Mouse (Mus musculus) neural tube, embryonic 15.5 days (tissue): Measurements from ENCODE around the gene Palm2. TPM values are rescaled to one million over a fixed set of nuclear protein-coding genes. Genes with fewer than 3 reads are reported as not detected.

Experiments used
- ATAC-seq: fragments of 200-750 bp; cut with Nextera tagmentation; 2 replicates; pipeline ENCODE4 v1.8.0; 2017; ENCODE audit warnings: mild to moderate bottlenecking, moderate TSS enrichment, moderate library complexity; ENCODE audit not compliant: low FRiP score
- H3K27ac ChIP-seq: fragments of 300-500 bp; sonication (generic); replicated peaks from 2 replicates; pipeline ENCODE4 v1.5.1; 2015; ENCODE audit warnings: mild to moderate bottlenecking, inconsistent platforms
- H3K27me3 ChIP-seq: fragments of 300-500 bp; sonication (generic); replicated peaks from 2 replicates; pipeline ENCODE4 v1.6.1; 2015; ENCODE audit warnings: inconsistent platforms
- H3K36me3 ChIP-seq: fragments of 300-500 bp; sonication (generic); 2 replicates; pipeline ENCODE4 v1.6.1; 2015; ENCODE audit warnings: inconsistent platforms
- H3K4me1 ChIP-seq: fragments of 300-500 bp; sonication (generic); 2 replicates; pipeline ENCODE4 v1.6.1; 2015; ENCODE audit warnings: inconsistent platforms
- H3K4me2 ChIP-seq: fragments of 300-500 bp; sonication (generic); 2 replicates; pipeline ENCODE4 v1.6.1; 2015; ENCODE audit warnings: inconsistent platforms, mild to moderate bottlenecking, moderate library complexity
- H3K4me3 ChIP-seq: fragments of 300-500 bp; sonication (generic); replicated peaks from 2 replicates; pipeline ENCODE4 v1.5.1; 2015; ENCODE audit warnings: mild to moderate bottlenecking, inconsistent platforms
- H3K9ac ChIP-seq: fragments of 300-500 bp; sonication (generic); replicated peaks from 2 replicates; pipeline ENCODE4 v1.6.1; 2015; ENCODE audit warnings: mild to moderate bottlenecking, inconsistent platforms
- H3K9me3 ChIP-seq: fragments of 300-500 bp; sonication (generic); replicated peaks from 2 replicates; pipeline ENCODE4 v1.6.1; 2016; ENCODE audit warnings: inconsistent platforms
- WGBS: fragments of 180-500 bp; shearing (Covaris S2); methylation state at CpG from one replicate; pipeline ENCODE4 v1.1.7; 2015; ENCODE audit warnings: mixed read lengths; 5-methylcytosine and 5-hydroxymethylcytosine counted together
- polyA plus RNA-seq: library from polyadenylated mRNA; unstranded; fragments of >200 nt; fragmentation: Nextera tagmentation; extraction: Ambion mirVana; gene quantifications from 2 replicates; pipeline ENCODE4 v1.2.1, GENCODE M21; 2015

Palm2 gene
- polyA plus RNA-seq, 1 experiment from 2014 or later: 16.9 TPM

DNA sequence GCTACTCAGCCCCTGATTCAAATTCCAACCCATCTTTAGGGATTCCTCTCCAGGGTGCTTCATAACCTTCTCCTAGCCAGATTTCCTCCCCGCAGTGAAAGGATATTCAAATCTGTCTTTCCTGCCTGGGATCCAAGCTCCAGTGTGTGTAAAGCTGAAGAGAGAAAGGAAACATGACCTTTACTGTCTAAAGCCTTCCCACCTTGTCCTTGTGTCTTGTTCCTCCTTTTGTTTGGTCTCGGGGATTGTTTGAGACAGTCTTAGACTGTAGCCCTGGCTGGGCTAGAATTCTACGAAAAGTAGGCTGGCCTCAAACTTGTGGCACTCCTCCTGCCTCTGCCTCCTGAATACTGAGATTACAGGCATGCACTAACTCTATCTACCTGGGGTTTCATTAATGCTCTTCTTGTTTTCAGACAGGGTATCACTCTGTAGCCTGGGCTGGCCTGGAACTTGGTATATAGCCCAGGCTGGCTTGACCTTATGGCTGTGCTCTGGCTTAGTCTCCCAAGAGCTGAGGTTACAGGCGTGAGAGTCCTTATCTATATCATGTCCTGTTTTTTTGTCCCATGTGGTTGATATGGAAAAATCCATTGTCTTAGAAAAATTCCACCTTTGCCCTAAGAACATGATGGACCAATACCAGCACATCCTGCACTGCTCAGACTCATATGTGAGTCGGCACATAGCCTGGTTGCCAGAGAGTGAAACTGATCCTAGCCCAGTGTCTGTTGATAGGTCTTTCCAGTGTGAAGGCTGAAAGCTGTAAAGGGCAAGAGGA is 260.5 kb downstream of the Palm2 start:
- ATAC-seq: no peak
- Histone ChIP-seq H3K4me1 (no peaks in the 10 kb centered on the region), H3K9me3 (no peaks in the 10 kb centered on the region), H3K4me3 (no peak overlapping the region), H3K9ac (no peak overlapping the region), H3K27ac (no peak overlapping the region), H3K4me2 (no peak overlapping the region), H3K36me3 (no peaks in the 10 kb centered on the region), H3K27me3 (no peaks in the 10 kb centered on the region)
- 83% methylated on average over 5 of the region's 5 CpGs for WGBS

- no peak for ATAC-seq
- 97% methylated on average over 11 of the region's 11 CpGs for WGBS
- Histone ChIP-seq H3K27me3 (no peaks in the 10 kb centered on the region), H3K4me3 (no peak overlapping the region), H3K9ac (no peak overlapping the region), H3K27ac (no peak overlapping the region), H3K4me2 (no peak overlapping the region), H3K9me3 (no peaks in the 10 kb centered on the region), H3K4me1 (no peaks in the 10 kb centered on the region), H3K36me3 (no peaks in the 10 kb centered on the region)
Observed at GRCm38 (mm10) chr4:57696955-57697354, 262.9 kb downstream of the Palm2 start.

GRCm38 (mm10) chr4:57697918-57698611 is 264.0 kb downstream of the Palm2 start:
- no peaks in the 10 kb centered on the region for H3K4me1 ChIP-seq
- no peak overlapping the region for H3K4me2 ChIP-seq
- H3K27me3 ChIP-seq: no peaks in the 10 kb centered on the region
- no peak overlapping the region for H3K9ac ChIP-seq
- WGBS: 83% methylated on average over 12 of the region's 12 CpGs
- ATAC-seq: no peak
- H3K27ac ChIP-seq: no peak overlapping the region
- H3K36me3 ChIP-seq: no peaks in the 10 kb centered on the region
- no peak overlapping the region for H3K4me3 ChIP-seq
- H3K9me3 ChIP-seq: no peaks in the 10 kb centered on the region

- no peak for ATAC-seq
- Histone ChIP-seq H3K4me3 (no peak overlapping the region), H3K9me3 (no peaks in the 10 kb centered on the region), H3K27ac (no peak overlapping the region), H3K4me1 (no peaks in the 10 kb centered on the region), H3K36me3 (no peaks in the 10 kb centered on the region), H3K4me2 (no peak overlapping the region), H3K27me3 (no peaks in the 10 kb centered on the region), H3K9ac (no peak overlapping the region)
- WGBS: 86% methylated on average over 5 of the region's 5 CpGs
Observed at GRCm38 (mm10) chr4:57701576-57701975, 267.5 kb downstream of the Palm2 start.

- no peaks in the 10 kb centered on the region for H3K9me3 ChIP-seq
- H3K27ac ChIP-seq: no peak overlapping the region
- no peaks in the 10 kb centered on the region for H3K36me3 ChIP-seq
- H3K27me3 ChIP-seq: no peaks in the 10 kb centered on the region
- peak; percentile 38 for ATAC-seq
- 51% methylated on average over 11 of the region's 11 CpGs for WGBS
- H3K4me1 ChIP-seq: no peaks in the 10 kb centered on the region
- H3K9ac ChIP-seq: no peak overlapping the region
- H3K4me3 ChIP-seq: no peak overlapping the region
- no peak overlapping the region for H3K4me2 ChIP-seq
Observed at GRCm38 (mm10) chr4:57703574-57704470, 269.8 kb downstream of the Palm2 start.

DNA sequence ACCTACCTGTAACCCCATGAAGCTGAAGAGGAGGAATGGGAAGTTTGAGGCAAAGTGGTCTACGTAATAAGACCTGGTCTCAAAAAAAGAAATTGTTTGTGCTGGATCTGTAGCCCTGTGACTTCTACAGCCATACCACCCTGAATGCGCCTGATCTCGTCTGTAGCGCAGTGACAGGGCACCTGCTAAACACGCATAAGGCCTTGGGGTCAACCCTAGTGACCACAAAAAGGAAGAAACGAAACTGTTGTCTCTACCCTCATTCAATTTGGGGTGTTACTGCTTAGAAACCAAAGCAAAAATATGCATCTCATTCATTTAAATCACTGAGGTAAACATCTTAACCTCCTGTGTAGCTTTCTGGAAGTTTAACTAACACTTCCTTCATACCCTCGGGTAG is 270.5 kb downstream of the Palm2 start:
- Histone ChIP-seq H3K9ac (no peak overlapping the region), H3K27ac (no peak overlapping the region), H3K4me2 (no peak overlapping the region), H3K9me3 (no peaks in the 10 kb centered on the region), H3K4me1 (no peaks in the 10 kb centered on the region), H3K27me3 (no peaks in the 10 kb centered on the region), H3K36me3 (0 out of 2 replicates have a peak, but pooled peaks cover 2% of the 10 kb centered on the region), H3K4me3 (no peak overlapping the region)
- no peak for ATAC-seq
- WGBS: 87% methylated on average over 7 of the region's 7 CpGs

DNA sequence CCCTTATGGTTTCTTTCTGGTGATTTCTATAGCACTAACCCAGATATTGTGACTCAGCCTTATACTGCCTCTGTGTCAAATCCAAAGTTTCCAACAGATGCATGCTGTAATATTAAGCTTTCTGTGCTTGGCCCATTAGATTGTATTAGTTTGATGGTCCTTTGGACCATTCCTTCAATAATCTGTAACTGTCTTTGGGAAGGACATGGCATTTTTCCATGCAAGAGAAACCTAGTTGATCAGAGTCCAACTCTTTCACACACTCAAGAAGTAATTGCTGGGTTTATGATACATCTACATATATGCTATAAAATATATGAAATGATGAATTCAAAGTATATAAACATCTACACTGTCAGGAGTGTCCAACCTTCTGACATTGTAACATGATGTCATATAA is 281.8 kb downstream of the Palm2 start:
- no peak overlapping the region for H3K4me2 ChIP-seq
- no peaks in the 10 kb centered on the region for H3K9me3 ChIP-seq
- ATAC-seq: no peak
- no peak overlapping the region for H3K9ac ChIP-seq
- H3K27me3 ChIP-seq: no peaks in the 10 kb centered on the region
- H3K27ac ChIP-seq: no peak overlapping the region
- H3K4me3 ChIP-seq: no peak overlapping the region
- H3K36me3 ChIP-seq: no peaks in the 10 kb centered on the region
- 0 out of 2 replicates have a peak, but pooled peaks cover 2% of the 10 kb centered on the region for H3K4me1 ChIP-seq

GRCm38 (mm10) chr4:57716735-57717134 is 282.7 kb downstream of the Palm2 start:
- Histone ChIP-seq H3K36me3 (no peaks in the 10 kb centered on the region), H3K4me3 (no peak overlapping the region), H3K4me2 (no peak overlapping the region), H3K4me1 (0 out of 2 replicates have a peak, but pooled peaks cover 5% of the 10 kb centered on the region), H3K27me3 (no peaks in the 10 kb centered on the region), H3K9ac (no peak overlapping the region), H3K9me3 (no peaks in the 10 kb centered on the region), H3K27ac (no peak overlapping the region)
- no peak for ATAC-seq
- WGBS: 27% methylated on average over 4 of the region's 4 CpGs

DNA sequence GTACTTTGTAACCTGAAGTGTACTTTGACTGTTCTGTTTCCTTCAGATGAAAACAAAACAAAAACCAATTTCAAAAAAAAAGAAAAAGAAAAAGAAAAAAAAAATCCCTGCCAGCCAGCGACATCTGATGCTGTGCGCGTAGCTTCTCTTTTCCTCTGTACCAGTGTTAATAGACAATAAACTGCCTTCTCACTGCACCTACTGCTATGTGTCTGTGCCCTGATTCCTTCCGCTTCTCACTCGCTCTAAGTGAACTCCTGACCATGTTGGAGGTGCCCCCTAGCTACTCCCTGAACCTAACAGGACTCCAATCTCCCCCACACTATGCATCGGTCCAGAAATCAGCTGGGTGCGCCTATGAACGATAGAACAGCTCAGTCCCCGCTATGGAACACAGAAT is 283.3 kb downstream of the Palm2 start, which contains the start of gene Akap2:
TSS of gene Akap2 (plus strand) at position 304 of the 400 bp plus-strand sequence.
- no peaks in the 10 kb centered on the region for H3K27me3 ChIP-seq
- 0 out of 2 replicates have a peak, but pooled peaks cover 5% of the 10 kb centered on the region for H3K4me1 ChIP-seq
- H3K4me2 ChIP-seq: no peak within 1 kb of the TSS
- no peak within 1 kb of the TSS for H3K9ac ChIP-seq
- H3K36me3 ChIP-seq: no peaks in the 10 kb centered on the region
- H3K27ac ChIP-seq: no peak within 1 kb of the TSS
- no peak within 1 kb of the TSS for H3K4me3 ChIP-seq
- no peaks in the 10 kb centered on the region for H3K9me3 ChIP-seq
- ATAC-seq: no peak
- 88% methylated on average over 9 of the region's 9 CpGs for WGBS

DNA sequence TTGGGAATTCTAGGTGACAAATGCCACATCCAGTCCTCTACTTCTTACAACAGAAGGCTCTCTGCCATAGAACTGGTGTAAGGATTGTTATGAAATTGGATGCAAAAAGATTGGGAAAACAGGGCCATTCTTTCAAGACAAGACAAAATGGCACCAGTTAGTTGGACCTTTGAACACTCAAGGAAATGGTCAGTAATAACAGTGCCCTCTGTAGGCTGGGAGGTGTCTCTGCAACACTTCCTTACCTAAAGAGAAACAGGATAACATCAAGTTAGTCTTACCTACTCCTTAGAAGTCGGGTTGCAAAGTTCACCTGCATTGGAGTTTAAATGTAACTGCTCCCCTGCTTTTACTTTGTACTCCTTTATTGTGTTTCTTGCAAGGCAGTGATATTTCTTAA is 285.3 kb downstream of the Palm2 start:
- Histone ChIP-seq H3K9ac (no peak overlapping the region), H3K9me3 (no peaks in the 10 kb centered on the region), H3K4me1 (0 out of 2 replicates have a peak, but pooled peaks cover 5% of the 10 kb centered on the region), H3K27me3 (no peaks in the 10 kb centered on the region), H3K27ac (no peak overlapping the region), H3K36me3 (no peaks in the 10 kb centered on the region), H3K4me3 (no peak overlapping the region), H3K4me2 (no peak overlapping the region)
- ATAC-seq: no peak
- WGBS: 91% methylated on average over 1 of the region's 1 CpGs

- no peak for ATAC-seq
- no peak overlapping the region for H3K27ac ChIP-seq
- no peaks in the 10 kb centered on the region for H3K9me3 ChIP-seq
- H3K9ac ChIP-seq: no peak overlapping the region
- no peaks in the 10 kb centered on the region for H3K36me3 ChIP-seq
- H3K27me3 ChIP-seq: no peaks in the 10 kb centered on the region
- H3K4me1 ChIP-seq: 0 out of 2 replicates have a peak, but pooled peaks cover 5% of the 10 kb centered on the region
- WGBS: 34% methylated on average over 7 of the region's 7 CpGs
- no peak overlapping the region for H3K4me2 ChIP-seq
- H3K4me3 ChIP-seq: no peak overlapping the region
Observed at GRCm38 (mm10) chr4:57720869-57721361, 286.9 kb downstream of the Palm2 start.
